Mouse (Mus musculus): ENCODE measurements around the gene Rem2. TPM values are rescaled to one million over a fixed set of nuclear protein-coding genes. Genes with fewer than 3 reads are reported as not detected.
A peak's percentile ranks its signal among the peaks of the same experiment; 100 is the strongest.

Gene Rem2
- total and polyA plus RNA-seq, 3 experiments = 4.8 to 38.8 TPM; not detected in 1

- TF ChIP-seq MYC (IDR thresholded peaks at IDR 0.05; ENCODE audit: low read depth, low read length) (no peak), POLR2A (IDR thresholded peaks at IDR 0.05; ENCODE audit: control insufficient read depth in 1 of 2, insufficient read depth in 1 of 2, low read depth in 1 of 2, low read length in 2 of 2, poor library complexity in 1 of 2) (no peak), USF2 (IDR thresholded peaks at IDR 0.05; ENCODE audit: borderline replicate concordance in 1 of 2, insufficient read depth in 1 of 2, low read depth in 1 of 2, low read length in 2 of 2) (no peak)
Measured at GRCm38 (mm10) chr14:54485899-54486298, 10.0 kb downstream of the Rem2 start (continued).

- peak; percentile 38 for DNase-seq (ENCODE audit: low read depth, low spot score)
- H3K4me1 ChIP-seq (ENCODE audit: control insufficient read depth in 1 of 2, insufficient read depth in 2 of 2, low read length in 2 of 2) = peaks cover 8 to 27% of the 10 kb centered on the region in 2 experiments
- no peaks in the 10 kb centered on the region for H3K79me2 ChIP-seq (ENCODE audit: control insufficient read depth, insufficient read depth, low read length, poor library complexity)
- H3K4me3 ChIP-seq (ENCODE audit: control insufficient read depth in 1 of 2, insufficient read depth in 1 of 2, low read depth in 2 of 2, low read length in 2 of 2) = no peak overlapping the region
- no peaks in the 10 kb centered on the region for H3K27me3 ChIP-seq (ENCODE audit: control insufficient read depth in 1 of 2, insufficient read depth in 2 of 2, low read length in 2 of 2)
- H3K9me3 ChIP-seq (replicated peaks; ENCODE audit: insufficient read depth, low read length) = no peaks in the 10 kb centered on the region
- no peak overlapping the region for H3K27ac ChIP-seq (ENCODE audit: control insufficient read depth, low read depth, low read length)
- no peak overlapping the region for H3K9ac ChIP-seq (ENCODE audit: control insufficient read depth, low read depth, low read length, poor library complexity, severe bottlenecking)
- peaks cover 0 to 19% of the 10 kb centered on the region in 2 experiments; a peak in 2 of 4 replicates for H3K36me3 ChIP-seq (ENCODE audit: control insufficient read depth in 1 of 2, insufficient read depth in 2 of 2, low read length in 2 of 2)
- TF ChIP-seq E2F4 (IDR thresholded peaks at IDR 0.05; ENCODE audit: borderline replicate concordance, low read depth, low read length) (no peak), HCFC1 (IDR thresholded peaks at IDR 0.05; ENCODE audit: low read depth, low read length) (no peak), EP300 (IDR thresholded peaks at IDR 0.05; ENCODE audit: low read depth in 1 of 2, low read length in 2 of 2) (no peak), NELFE (IDR thresholded peaks at IDR 0.05; ENCODE audit: low read depth, low read length) (no peak), GATA1 (IDR thresholded peaks at IDR 0.05; ENCODE audit: low read depth, low read length) (no peak), MYB (IDR thresholded peaks at IDR 0.05; ENCODE audit: low read depth, low read length) (no peak), ZC3H11A (IDR thresholded peaks at IDR 0.05; ENCODE audit: low read depth, low read length) (no peak), RCOR1 (IDR thresholded peaks at IDR 0.05; ENCODE audit: low read depth, low read length) (no peak), POLR2AphosphoS5 (IDR thresholded peaks at IDR 0.05; ENCODE audit: borderline replicate concordance, low read depth, low read length) (no peak), CTCF (IDR thresholded peaks at IDR 0.05 in 2 of 3, conservative IDR thresholded peaks at IDR 0.05 in 1 of 3; ENCODE audit: control insufficient read depth in 1 of 3, insufficient read depth in 1 of 3, low read depth in 2 of 3, low read length in 3 of 3, poor library complexity in 1 of 3, severe bottlenecking in 1 of 3) (no peak), MYC (IDR thresholded peaks at IDR 0.05; ENCODE audit: low read depth, low read length) (no peak), POLR2AphosphoS2 (IDR thresholded peaks at IDR 0.05; ENCODE audit: low read length) (no peak), CHD2 (IDR thresholded peaks at IDR 0.05; ENCODE audit: low read length) (no peak), MAFK (IDR thresholded peaks at IDR 0.05; ENCODE audit: borderline replicate concordance, low read depth, low read length) (no peak), UBTF (IDR thresholded peaks at IDR 0.05; ENCODE audit: borderline replicate concordance, insufficient read depth, low read depth, low read length) (no peak), MAX (IDR thresholded peaks at IDR 0.05; ENCODE audit: low read length) (no peak), CHD1 (IDR thresholded peaks at IDR 0.05; ENCODE audit: low read depth, low read length) (no peak)
Measured at GRCm38 (mm10) chr14:54487732-54488131, 11.8 kb downstream of the Rem2 start.

GRCm38 (mm10) chr14:54488350-54488749 lies 12.4 kb downstream of the Rem2 start:
- H3K27me3 ChIP-seq (ENCODE audit: control insufficient read depth in 1 of 2, insufficient read depth in 2 of 2, low read length in 2 of 2) = no peaks in the 10 kb centered on the region
- H3K4me1 ChIP-seq (ENCODE audit: control insufficient read depth in 1 of 2, insufficient read depth in 2 of 2, low read length in 2 of 2) = peaks cover 8 to 26% of the 10 kb centered on the region in 2 experiments
- no peak overlapping the region for H3K9ac ChIP-seq (ENCODE audit: control insufficient read depth, low read depth, low read length, poor library complexity, severe bottlenecking)
- H3K27ac ChIP-seq (ENCODE audit: control insufficient read depth, low read depth, low read length) = no peak overlapping the region
- peak; percentile 60 for DNase-seq (ENCODE audit: low read depth, low spot score)
- no peaks in the 10 kb centered on the region for H3K9me3 ChIP-seq (replicated peaks; ENCODE audit: insufficient read depth, low read length)
- peaks cover 0 to 17% of the 10 kb centered on the region in 2 experiments; a peak in 2 of 4 replicates for H3K36me3 ChIP-seq (ENCODE audit: control insufficient read depth in 1 of 2, insufficient read depth in 2 of 2, low read length in 2 of 2)
- no peaks in the 10 kb centered on the region for H3K79me2 ChIP-seq (ENCODE audit: control insufficient read depth, insufficient read depth, low read length, poor library complexity)
- TF ChIP-seq USF1 (IDR thresholded peaks at IDR 0.05; ENCODE audit: low read depth, low read length) = no peak
- no peak for TF ChIP-seq CTCF (IDR thresholded peaks at IDR 0.05 in 2 of 3, conservative IDR thresholded peaks at IDR 0.05 in 1 of 3; ENCODE audit: control insufficient read depth in 1 of 3, insufficient read depth in 1 of 3, low read depth in 2 of 3, low read length in 3 of 3, poor library complexity in 1 of 3, severe bottlenecking in 1 of 3)
- TF ChIP-seq SIN3A (IDR thresholded peaks at IDR 0.05; ENCODE audit: low read length) = no peak
- TF ChIP-seq MYC (IDR thresholded peaks at IDR 0.05; ENCODE audit: low read depth, low read length) = no peak
- no peak for TF ChIP-seq RCOR1 (IDR thresholded peaks at IDR 0.05; ENCODE audit: low read depth, low read length)
- TF ChIP-seq JUND (IDR thresholded peaks at IDR 0.05; ENCODE audit: low read depth, low read length) = no peak
- TF ChIP-seq E2F4 (IDR thresholded peaks at IDR 0.05; ENCODE audit: borderline replicate concordance, low read depth, low read length) = no peak
- TF ChIP-seq TCF12 (IDR thresholded peaks at IDR 0.05; ENCODE audit: low read depth, low read length) = 0 out of 2 replicates have a peak, but pooled peaks have one; percentile 36
- TF ChIP-seq MYB (IDR thresholded peaks at IDR 0.05; ENCODE audit: low read depth, low read length) = 0 out of 2 replicates have a peak, but pooled peaks have one; percentile 28
- TF ChIP-seq EP300 (IDR thresholded peaks at IDR 0.05; ENCODE audit: low read depth in 1 of 2, low read length in 2 of 2) = peak in 1 of 2 experiments; percentile 70; a peak in 3 of 4 replicates
- no peak for TF ChIP-seq GABPA (IDR thresholded peaks at IDR 0.05; ENCODE audit: low read depth, low read length)
- H3K4me3 ChIP-seq (ENCODE audit: control insufficient read depth in 1 of 2, insufficient read depth in 1 of 2, low read depth in 2 of 2, low read length in 2 of 2) = no peak overlapping the region

Data from MEL (cell line).